Mouse (Mus musculus): ENCODE measurements around the gene Rfc5.
"Not testable (repeated sequence)": the region's sequence is repeated elsewhere in the genome, so short reads cannot be mapped to it uniquely, and the experiment has no call there.

The Rfc5 gene

GRCm38 (mm10) chr5:117388877-117389276, at the start of gene Rfc5:
Rfc5 (minus strand) TSS chr5:117389047.
- peak; percentile 95 for DNase-seq (ENCODE audit: extremely low read depth, insufficient read length, low spot score)

GRCm38 (mm10) chr5:117433501-117433900, 44.7 kb upstream of the Rfc5 start:
- not testable (repeated sequence) for DNase-seq (ENCODE audit: extremely low read depth, insufficient read length, low spot score)

GRCm38 (mm10) chr5:117417442-117417841, 28.6 kb upstream of the Rfc5 start:
- DNase-seq (ENCODE audit: extremely low read depth, insufficient read length, low spot score) = no peak

GRCm38 (mm10) chr5:117415011-117415912, 26.4 kb upstream of the Rfc5 start:
- no peak for DNase-seq (ENCODE audit: extremely low read depth, insufficient read length, low spot score)

GRCm38 (mm10) chr5:117414611-117415010, 25.8 kb upstream of the Rfc5 start:
- DNase-seq (ENCODE audit: extremely low read depth, insufficient read length, low spot score) = no peak

- DNase-seq (ENCODE audit: extremely low read depth, insufficient read length, low spot score) = no peak
Measured at GRCm38 (mm10) chr5:117413507-117414501, 25.0 kb upstream of the Rfc5 start, which contains the start of gene Ksr2. Ksr2 (plus strand) TSS chr5:117414000.

GRCm38 (mm10) chr5:117409369-117409768, 20.5 kb upstream of the Rfc5 start:
- DNase-seq (ENCODE audit: extremely low read depth, insufficient read length, low spot score) = no peak

GRCm38 (mm10) chr5:117408216-117408615, 19.4 kb upstream of the Rfc5 start:
- DNase-seq (ENCODE audit: extremely low read depth, insufficient read length, low spot score) = no peak

GRCm38 (mm10) chr5:117404671-117405070, 15.8 kb upstream of the Rfc5 start:
- not testable (repeated sequence) for DNase-seq (ENCODE audit: extremely low read depth, insufficient read length, low spot score)

- DNase-seq (ENCODE audit: extremely low read depth, insufficient read length, low spot score) = no peak
Measured at GRCm38 (mm10) chr5:117403609-117404008, 14.8 kb upstream of the Rfc5 start.

GRCm38 (mm10) chr5:117399281-117399680, 10.4 kb upstream of the Rfc5 start:
- no peak for DNase-seq (ENCODE audit: extremely low read depth, insufficient read length, low spot score)

GRCm38 (mm10) chr5:117398007-117398550, 9.2 kb upstream of the Rfc5 start:
- DNase-seq (ENCODE audit: extremely low read depth, insufficient read length, low spot score) = no peak

- no peak for DNase-seq (ENCODE audit: extremely low read depth, insufficient read length, low spot score)
Measured at GRCm38 (mm10) chr5:117397371-117397770, 8.5 kb upstream of the Rfc5 start.

- no peak for DNase-seq (ENCODE audit: extremely low read depth, insufficient read length, low spot score)
Measured at GRCm38 (mm10) chr5:117396596-117397014, 7.8 kb upstream of the Rfc5 start.

- no peak for DNase-seq (ENCODE audit: extremely low read depth, insufficient read length, low spot score)
Measured at GRCm38 (mm10) chr5:117395834-117396233, 7.0 kb upstream of the Rfc5 start.

- no peak for DNase-seq (ENCODE audit: extremely low read depth, insufficient read length, low spot score)
Measured at GRCm38 (mm10) chr5:117390895-117391294, 2.0 kb upstream of the Rfc5 start.

- no peak for DNase-seq (ENCODE audit: extremely low read depth, insufficient read length, low spot score)
Measured at GRCm38 (mm10) chr5:117388296-117388751, 523 bp downstream of the Rfc5 start.

- no peak for DNase-seq (ENCODE audit: extremely low read depth, insufficient read length, low spot score)
Measured at GRCm38 (mm10) chr5:117383198-117383597, 5.6 kb downstream of the Rfc5 start.

GRCm38 (mm10) chr5:117381785-117382184, 7.1 kb downstream of the Rfc5 start:
- no peak for DNase-seq (ENCODE audit: extremely low read depth, insufficient read length, low spot score)

GRCm38 (mm10) chr5:117380199-117380598, 8.6 kb downstream of the Rfc5 start:
- no peak for DNase-seq (ENCODE audit: extremely low read depth, insufficient read length, low spot score)

GRCm38 (mm10) chr5:117377731-117378130, 11.1 kb downstream of the Rfc5 start:
- not testable (repeated sequence) for DNase-seq (ENCODE audit: extremely low read depth, insufficient read length, low spot score)

Measured in 3134 (cell line).